Mouse (Mus musculus): ENCODE data around the gene Nfil3.

DNA sequence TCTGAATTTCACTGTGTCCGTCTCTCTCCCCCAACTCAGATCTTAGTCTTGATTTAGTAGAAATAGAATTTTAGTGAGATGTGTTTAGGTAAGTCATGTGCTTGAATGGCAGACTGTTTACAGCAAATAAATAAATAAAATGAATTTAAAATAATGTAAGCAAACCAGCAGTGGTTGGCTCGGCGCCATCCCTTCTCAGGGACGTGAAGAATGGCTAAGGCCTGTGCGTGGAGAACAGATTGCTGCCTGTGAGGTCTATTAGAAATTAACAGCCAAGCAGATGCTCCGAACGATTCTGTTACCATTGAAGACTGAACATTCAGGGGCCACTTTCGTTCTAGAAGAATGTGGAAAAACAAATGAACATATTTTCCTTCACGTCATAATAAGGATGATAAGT lies 35.1 kb downstream of the Nfil3 start:
- no peak for TF ChIP-seq ZMIZ1 (IDR thresholded peaks at IDR 0.05; ENCODE audit: low read depth, low read length)
- no peak for TF ChIP-seq UBTF (IDR thresholded peaks at IDR 0.05; ENCODE audit: low read depth, low read length)
- TF ChIP-seq SIN3A (IDR thresholded peaks at IDR 0.05; ENCODE audit: low read length): no peak
- no peak for TF ChIP-seq CTCF (conservative IDR thresholded peaks at IDR 0.05 in 1 of 2, IDR thresholded peaks at IDR 0.05 in 1 of 2; ENCODE audit: low read depth in 2 of 2, low read length in 2 of 2)
- TF ChIP-seq EP300 (IDR thresholded peaks at IDR 0.05; ENCODE audit: low read length): no peak
- no peak for TF ChIP-seq POLR2A (IDR thresholded peaks at IDR 0.05; ENCODE audit: low read depth, low read length)
